Mouse (Mus musculus): Measurements from ENCODE around the gene Oaz1.
A peak's percentile ranks its signal among the peaks of the same experiment; 100 is the strongest.

Gene Oaz1

DNA sequence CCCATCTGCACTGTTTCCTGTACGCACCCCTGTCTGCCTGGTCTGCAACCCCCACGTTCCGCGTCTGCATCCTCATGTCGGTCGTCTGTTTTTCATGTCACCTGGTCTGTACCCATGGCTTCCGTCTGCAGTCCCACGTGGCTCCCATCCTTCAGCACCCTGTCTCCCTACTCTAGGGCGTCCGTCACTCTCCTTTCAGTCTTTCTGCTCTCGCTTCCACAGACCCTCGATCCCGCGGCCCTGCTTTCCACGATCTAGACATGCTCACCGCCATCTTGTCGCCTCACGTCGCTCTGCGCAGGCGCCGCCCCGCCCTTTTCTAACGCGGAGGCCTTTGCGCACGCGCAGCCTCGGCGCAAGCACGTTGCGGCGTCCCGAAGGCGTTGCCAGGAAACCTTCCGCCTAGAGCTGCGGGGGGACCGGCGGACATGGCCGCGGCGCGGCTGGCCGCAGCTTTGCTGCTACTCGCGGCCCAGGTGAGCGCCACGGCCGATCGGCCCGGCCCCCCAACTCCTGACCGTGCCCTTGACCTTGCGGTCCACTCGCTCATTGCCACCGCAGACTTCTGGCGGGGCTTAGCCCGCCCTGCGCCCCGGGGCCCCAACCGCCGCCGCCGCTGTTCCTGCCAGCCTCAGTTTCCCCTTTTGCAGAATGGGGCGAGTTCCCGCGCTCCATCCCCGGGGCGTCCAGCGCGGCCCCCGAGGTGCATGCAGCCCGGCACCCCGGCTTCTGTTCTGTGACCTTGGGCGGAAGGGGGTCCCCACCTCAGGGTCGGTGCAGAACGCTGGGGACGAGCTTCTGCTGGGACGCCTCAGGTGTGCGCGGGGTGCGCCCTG lies 28.7 kb downstream of the Oaz1 start, which contains the start of the genes Lsm7 and Sppl2b:
TSS of gene Lsm7 (minus strand) at position 297 of the 836 bp plus-strand sequence.
TSS of gene Sppl2b (plus strand) at position 363 of the 836 bp plus-strand sequence.
- DNase-seq = peak; percentile 97

- DNase-seq = no peak
Measured at GRCm38 (mm10) chr10:80855749-80856073, 29.3 kb downstream of the Oaz1 start.

DNA sequence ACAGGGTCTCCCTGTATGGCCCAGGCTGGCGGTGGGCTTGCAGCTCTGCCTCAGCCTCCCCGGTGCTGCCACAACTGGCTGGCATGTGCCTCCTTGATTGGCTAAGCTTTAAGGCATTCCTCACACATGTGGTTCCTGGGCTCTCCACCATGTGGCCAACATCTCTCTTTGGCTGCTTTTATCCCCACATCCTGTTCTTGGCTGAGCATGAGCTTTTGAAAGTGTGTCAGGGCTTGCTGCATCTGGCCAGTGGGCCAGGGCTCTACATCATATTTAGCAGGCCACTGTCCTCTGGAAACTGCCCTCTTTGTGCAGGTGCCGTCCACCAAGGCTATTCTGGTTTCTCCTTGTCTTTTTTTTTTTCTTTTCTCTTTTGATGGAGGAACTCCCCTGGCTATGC lies 29.8 kb downstream of the Oaz1 start:
- no peak for DNase-seq

DNA sequence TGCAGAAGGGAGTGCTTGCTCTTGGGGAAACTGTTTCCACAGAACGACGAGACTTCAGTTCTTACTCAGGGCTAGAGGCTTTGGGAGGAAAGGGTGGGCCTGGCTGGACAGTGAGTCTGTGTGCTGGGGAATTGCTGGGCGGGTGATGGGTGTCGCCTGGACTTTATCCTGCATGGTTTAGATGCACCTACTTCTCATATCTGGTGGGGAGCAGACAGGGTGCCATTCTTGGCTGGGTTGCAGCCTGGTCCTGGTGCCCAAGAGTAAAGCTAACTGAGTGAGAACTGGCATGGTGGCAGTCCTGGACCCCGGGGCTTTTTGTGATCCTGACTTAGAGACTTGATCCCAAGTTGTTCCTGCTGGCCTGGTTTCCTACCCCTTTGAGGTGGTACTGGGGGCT lies 30.5 kb downstream of the Oaz1 start:
- no peak for DNase-seq

DNA sequence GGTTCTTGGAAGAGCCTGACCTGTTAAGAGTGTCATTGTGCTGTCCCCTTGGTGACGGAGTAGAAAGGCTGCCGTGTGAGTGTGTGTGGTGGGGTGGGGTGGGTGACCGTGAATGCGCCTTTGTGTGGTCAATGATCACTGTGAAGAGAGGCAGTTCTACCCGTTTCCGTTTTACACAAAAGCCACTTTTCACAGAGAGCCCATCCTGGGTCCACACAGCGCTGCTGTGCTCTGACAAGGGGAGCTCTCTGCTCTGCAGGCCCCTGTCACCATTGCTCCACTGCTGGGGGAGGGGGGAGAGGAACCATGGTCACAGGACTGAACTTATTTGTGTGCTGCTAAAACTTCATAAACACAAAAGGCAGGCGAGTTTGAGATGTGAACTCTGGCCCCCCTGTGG lies 30.9 kb downstream of the Oaz1 start:
- no peak for DNase-seq

- no peak for DNase-seq
Measured at GRCm38 (mm10) chr10:80857848-80858247, 31.4 kb downstream of the Oaz1 start.

GRCm38 (mm10) chr10:80858350-80858935 lies 32.0 kb downstream of the Oaz1 start:
- no peak for DNase-seq

GRCm38 (mm10) chr10:80862305-80862704 lies 35.8 kb downstream of the Oaz1 start:
- no peak for DNase-seq

DNA sequence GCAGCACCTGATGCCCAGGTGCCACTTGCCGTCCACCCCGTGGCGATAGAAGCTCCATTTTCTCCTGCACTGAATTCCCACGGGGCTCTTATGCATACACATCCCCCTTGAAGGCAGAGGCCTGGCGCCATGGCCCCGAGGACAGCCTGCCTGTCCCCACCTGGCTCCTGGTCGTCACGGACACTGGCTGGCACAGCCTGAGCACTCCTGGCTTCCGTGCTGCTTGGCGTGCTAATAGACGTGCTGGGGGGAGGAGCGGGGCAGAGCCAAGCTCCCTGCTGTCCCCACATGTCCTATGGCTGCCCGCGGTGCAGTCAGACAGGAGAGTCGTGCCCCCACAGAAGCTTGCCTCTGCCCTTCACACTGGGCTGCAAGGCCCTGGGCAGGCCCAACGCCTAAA lies 38.0 kb downstream of the Oaz1 start:
- DNase-seq = no peak

- DNase-seq = no peak
Measured at GRCm38 (mm10) chr10:80870993-80871392, 44.5 kb downstream of the Oaz1 start.

- no peak for DNase-seq
Measured at GRCm38 (mm10) chr10:80871581-80871980, 45.1 kb downstream of the Oaz1 start, which contains the start of gene Tmprss9. TSS of gene Tmprss9 (plus strand) at chr10:80871848.

GRCm38 (mm10) chr10:80874035-80874434 lies 47.6 kb downstream of the Oaz1 start:
- DNase-seq = no peak

DNA sequence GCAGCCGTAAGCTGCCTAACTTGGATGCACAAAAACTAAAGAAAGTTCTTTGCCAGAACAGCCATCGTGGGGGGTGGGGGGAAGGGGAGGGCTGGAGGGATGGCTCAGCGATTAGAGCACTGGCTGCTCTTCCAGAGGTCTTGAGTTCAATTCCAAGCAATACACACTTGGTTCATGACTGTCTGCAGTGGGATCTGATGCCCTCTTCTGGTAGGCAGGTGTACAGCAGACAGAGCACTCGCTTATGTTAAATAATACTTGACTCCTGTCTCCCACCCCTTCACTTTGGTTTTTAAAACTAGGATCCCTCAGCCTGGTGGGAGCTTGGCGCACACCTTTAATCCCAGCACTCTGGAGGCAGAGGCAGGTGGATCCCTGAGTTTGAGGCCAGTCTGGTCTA lies 49.6 kb downstream of the Oaz1 start:
- peak; percentile 55 for DNase-seq

- no peak for DNase-seq
Measured at GRCm38 (mm10) chr10:80876594-80876993, 50.1 kb downstream of the Oaz1 start.
